Mouse (Mus musculus) liver, postnatal 0 days (tissue): ENCODE results near the gene Dennd2a. TPM values are rescaled to one million over a fixed set of nuclear protein-coding genes. Genes with fewer than 3 reads are reported as not detected.

Experiments
- ATAC-seq: fragments of 200-750 bp; cut with Nextera tagmentation; 2 replicates; pipeline ENCODE4 v1.8.0; 2017; ENCODE audit warnings: mild to moderate bottlenecking, moderate library complexity
- DNase-seq: peaks from one replicate; pipeline ENCODE4 v3.0.0-alpha.2; 2016
- H3K27ac ChIP-seq: fragments of 300-500 bp; sonication (generic); 2 replicates; pipeline ENCODE4 v1.5.1; 2014; ENCODE audit warnings: antibody characterized with exemption, moderate library complexity, mild to moderate bottlenecking, low read depth
- H3K27me3 ChIP-seq: fragments of 300-500 bp; sonication (generic); 2 replicates; pipeline ENCODE4 v1.6.1; 2014; ENCODE audit warnings: low read length, control low read depth, mixed read lengths; ENCODE audit not compliant: insufficient read depth
- H3K36me3 ChIP-seq: fragments of 300-500 bp; sonication (generic); replicated peaks from 2 replicates; pipeline ENCODE4 v1.6.1; 2014; ENCODE audit warnings: mild to moderate bottlenecking, control low read depth, low read length, moderate library complexity, mixed read lengths; ENCODE audit not compliant: insufficient read depth
- H3K4me1 ChIP-seq: fragments of 300-500 bp; sonication (generic); 2 replicates; pipeline ENCODE4 v1.6.1; 2014; ENCODE audit warnings: antibody characterized with exemption, mild to moderate bottlenecking, control low read depth; ENCODE audit not compliant: insufficient read depth
- H3K4me2 ChIP-seq: fragments of 300-500 bp; sonication (generic); 2 replicates; pipeline ENCODE4 v1.6.1; 2014; ENCODE audit warnings: low read depth, mild to moderate bottlenecking, low read length, moderate library complexity, mixed read lengths
- H3K4me3 ChIP-seq: fragments of 300-500 bp; sonication (generic); 2 replicates; pipeline ENCODE4 v1.5.1; 2014; ENCODE audit warnings: low read depth, low read length
- H3K9ac ChIP-seq: fragments of 300-500 bp; sonication (generic); replicated peaks from 2 replicates; pipeline ENCODE4 v1.6.1; 2014; ENCODE audit warnings: mild to moderate bottlenecking, moderate library complexity
- H3K9me3 ChIP-seq: fragments of 300-500 bp; sonication (generic); 2 replicates; pipeline ENCODE4 v1.6.1; 2016; ENCODE audit warnings: mild to moderate bottlenecking, control low read depth, low read length, mixed read lengths
- CTCF ChIP-seq: sonication (generic); IDR thresholded peaks from 2 replicates; pipeline ENCODE4 v1.5.1; 2016; ENCODE audit warnings: antibody characterized with exemption, low read depth
- EP300 ChIP-seq: IDR thresholded peaks from 2 replicates; pipeline ENCODE4 v1.6.1; 2016; ENCODE audit warnings: antibody characterized with exemption, low read depth, mild to moderate bottlenecking
- WGBS: fragments of 180-500 bp; shearing (Covaris S2); extraction: QIAGEN DNeasy Blood & Tissue Kit; methylation state at CpG from one replicate; pipeline ENCODE4 v1.1.7; 2014; ENCODE audit not compliant: insufficient replicate concordance; 5-methylcytosine and 5-hydroxymethylcytosine counted together
- polyA plus RNA-seq: library from polyadenylated mRNA; unstranded; fragments of >200 nt; fragmentation: Nextera tagmentation; extraction: Ambion mirVana; gene quantifications from 2 replicates; pipeline ENCODE4 v1.2.1, GENCODE M21; 2015

Gene Dennd2a
- polyA plus RNA-seq, 1 experiment from 2014 or later = 1.6 TPM

DNA sequence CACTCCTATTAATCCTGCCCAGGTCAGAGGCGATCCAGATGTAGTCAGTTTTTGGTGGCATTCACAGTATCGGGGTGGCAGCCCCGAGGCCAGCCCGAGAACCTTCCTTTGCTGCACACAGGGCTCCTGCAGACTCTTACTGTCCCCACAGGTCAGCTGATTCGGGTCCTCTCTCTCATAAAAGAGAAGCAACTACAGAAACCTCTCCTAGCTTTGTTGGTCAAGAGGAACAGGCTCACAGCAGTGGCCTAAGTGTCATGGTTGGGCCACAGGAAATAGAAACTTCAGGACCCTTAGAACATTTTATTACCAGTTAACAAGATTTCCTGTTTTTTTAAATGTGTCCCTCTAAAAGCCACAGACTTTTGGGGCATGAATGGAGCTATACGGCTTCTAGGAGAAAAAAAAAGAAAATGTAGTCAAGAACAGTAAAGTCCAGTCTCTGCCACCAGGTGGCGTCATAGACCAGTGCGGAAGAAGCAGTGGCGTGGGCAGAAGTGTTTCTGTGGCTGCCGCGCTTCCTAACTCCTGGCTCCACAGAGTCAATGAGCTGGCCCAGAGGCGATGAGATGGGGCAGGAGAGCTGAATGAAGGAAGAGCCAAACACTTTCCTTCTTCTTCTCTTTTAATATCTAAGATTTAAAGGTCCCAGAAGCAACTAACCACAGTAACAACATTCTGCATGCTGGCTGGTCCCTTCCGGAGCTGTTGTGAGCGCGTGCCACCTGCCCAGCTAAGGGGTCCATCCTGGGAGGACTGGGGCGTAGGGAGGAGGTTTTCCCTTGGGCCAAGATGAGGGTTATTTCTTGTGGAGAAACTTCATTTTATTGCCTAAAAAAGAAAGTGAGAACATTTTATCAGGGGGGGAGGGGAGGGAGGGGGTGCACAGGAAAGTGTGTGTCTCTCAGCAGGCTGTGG lies 94.8 kb downstream of the Dennd2a start:
- no peak overlapping the region for H3K9ac ChIP-seq
- H3K4me1 ChIP-seq = no peaks in the 10 kb centered on the region
- 36% methylated on average over 16 of the region's 16 CpGs for WGBS
- no peaks in the 10 kb centered on the region for H3K27me3 ChIP-seq
- TF ChIP-seq CTCF (peak; percentile 90), EP300 (no peak)
- no peak overlapping the region for H3K27ac ChIP-seq
- peak overlapping the region; percentile 28; the same call in 1 of the 2 replicates for H3K4me3 ChIP-seq
- peak; percentile 85 for DNase-seq
- no peaks in the 10 kb centered on the region for H3K36me3 ChIP-seq
- H3K9me3 ChIP-seq = no peaks in the 10 kb centered on the region
- peak overlapping the region; percentile 64 for H3K4me2 ChIP-seq
- ATAC-seq = peak; percentile 49; the same call in 1 of the 2 replicates

DNA sequence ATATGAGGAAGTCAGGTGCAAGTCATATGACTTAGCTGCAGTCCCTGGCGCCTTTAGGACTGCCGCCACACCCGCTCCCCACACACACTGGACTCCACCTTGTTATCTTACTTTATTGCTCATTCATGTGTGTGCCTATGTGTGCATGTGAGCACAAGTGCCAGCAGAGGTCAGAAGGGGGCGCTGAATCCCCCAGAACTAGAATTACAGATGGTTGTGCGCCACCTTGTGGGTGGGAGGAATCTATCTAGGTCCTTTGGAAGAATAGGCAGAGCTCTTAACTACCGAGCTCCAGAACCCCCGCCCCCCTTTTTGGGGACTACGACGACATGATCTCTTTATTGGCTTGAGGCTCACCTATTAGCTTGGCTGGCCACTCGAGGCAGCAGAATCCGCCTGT lies 97.6 kb downstream of the Dennd2a start:
- H3K4me3 ChIP-seq = no peak overlapping the region
- H3K27me3 ChIP-seq = no peaks in the 10 kb centered on the region
- no peak overlapping the region for H3K27ac ChIP-seq
- no peaks in the 10 kb centered on the region for H3K4me1 ChIP-seq
- no peak overlapping the region for H3K4me2 ChIP-seq
- peak; percentile 52 for TF ChIP-seq CTCF
- TF ChIP-seq EP300 = no peak
- H3K9me3 ChIP-seq = no peaks in the 10 kb centered on the region
- 85% methylated on average over 11 of the region's 11 CpGs for WGBS
- H3K36me3 ChIP-seq = no peaks in the 10 kb centered on the region
- no peak overlapping the region for H3K9ac ChIP-seq
- no peak for ATAC-seq
- DNase-seq = peak; percentile 38

DNA sequence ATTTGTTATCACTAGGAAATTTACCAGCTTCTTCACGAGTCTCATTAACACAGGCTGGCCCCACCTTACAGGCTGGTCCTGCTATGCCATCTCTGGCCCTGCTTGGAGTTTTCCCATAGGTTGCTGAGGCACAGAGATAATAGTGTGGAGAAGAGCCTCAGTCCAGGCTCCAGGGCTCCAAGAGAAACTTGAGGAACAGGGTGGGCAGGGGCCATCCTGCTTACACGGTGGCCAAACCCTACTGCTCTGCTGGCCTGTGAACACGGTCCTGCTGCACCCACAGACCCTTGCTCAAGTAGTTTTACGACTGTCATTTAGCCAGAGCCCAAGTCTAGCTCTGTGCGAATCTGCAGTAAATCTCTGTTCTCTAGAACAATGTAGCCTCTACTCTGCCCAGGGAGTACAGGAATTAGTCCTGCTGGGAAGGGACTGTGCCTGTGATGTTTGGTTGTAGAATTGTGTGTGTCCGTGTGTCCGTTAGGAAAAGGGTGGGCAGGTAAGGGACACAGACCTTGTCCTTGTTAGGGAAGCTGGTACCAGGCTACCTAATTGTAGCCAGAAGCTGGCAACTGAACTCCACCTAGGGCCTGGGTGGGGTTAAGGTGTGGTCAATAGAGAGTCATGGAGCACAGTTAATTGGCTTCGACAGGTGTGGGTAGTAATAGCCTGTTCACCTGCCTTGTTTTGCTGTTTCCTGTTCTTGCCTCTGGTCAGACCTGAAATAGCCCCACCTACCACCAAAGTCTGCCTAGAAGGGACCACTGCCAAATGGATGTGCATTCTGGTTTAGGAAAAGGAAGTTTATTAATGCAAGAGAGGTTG lies 102.1 kb downstream of the Dennd2a start:
- H3K27ac ChIP-seq = no peak overlapping the region
- no peak for TF ChIP-seq CTCF
- no peak for TF ChIP-seq EP300

DNA sequence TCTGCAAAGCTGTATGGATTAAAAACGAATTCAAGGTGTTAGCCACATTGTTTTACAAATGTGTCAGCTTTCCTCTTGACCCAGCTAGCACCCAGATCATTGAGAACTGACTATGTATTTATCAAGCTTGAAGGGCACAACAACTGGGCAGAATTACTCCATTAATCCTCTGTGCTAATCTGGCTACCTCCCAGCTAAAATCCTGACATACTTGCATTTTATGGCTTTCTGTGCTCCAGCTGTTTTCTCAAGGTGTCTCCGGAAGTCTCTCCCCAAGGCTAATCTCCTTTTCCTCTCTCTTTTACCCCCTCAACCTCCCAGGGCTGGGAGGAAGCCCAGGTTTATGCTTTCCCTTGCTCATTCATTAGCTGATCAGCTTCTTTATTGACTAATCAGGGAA lies 103.1 kb downstream of the Dennd2a start:
- ATAC-seq = no peak
- H3K4me3 ChIP-seq = no peak overlapping the region
- 48% methylated on average over 2 of the region's 2 CpGs for WGBS
- no peaks in the 10 kb centered on the region for H3K36me3 ChIP-seq
- no peaks in the 10 kb centered on the region for H3K9me3 ChIP-seq
- H3K9ac ChIP-seq = no peak overlapping the region
- H3K4me1 ChIP-seq = no peaks in the 10 kb centered on the region
- H3K27me3 ChIP-seq = no peaks in the 10 kb centered on the region
- no peak for TF ChIP-seq EP300
- no peak overlapping the region for H3K27ac ChIP-seq
- DNase-seq = no peak
- H3K4me2 ChIP-seq = no peak overlapping the region

More for the DNA sequence above, 102.1 kb downstream of the Dennd2a start:
- Histone ChIP-seq H3K4me1 (no peaks in the 10 kb centered on the region), H3K4me3 (no peak overlapping the region), H3K4me2 (no peak overlapping the region), H3K9me3 (no peaks in the 10 kb centered on the region), H3K27me3 (no peaks in the 10 kb centered on the region), H3K9ac (no peak overlapping the region), H3K36me3 (no peaks in the 10 kb centered on the region)
- ATAC-seq (no peak), DNase-seq (no peak)
- WGBS = 58% methylated on average over 8 of the region's 8 CpGs

- TF ChIP-seq CTCF (peak; percentile 35), EP300 (no peak)
- Histone ChIP-seq H3K27ac (no peak overlapping the region), H3K27me3 (no peaks in the 10 kb centered on the region), H3K4me3 (no peak overlapping the region), H3K4me2 (no peak overlapping the region), H3K4me1 (no peaks in the 10 kb centered on the region), H3K9me3 (no peaks in the 10 kb centered on the region), H3K36me3 (no peaks in the 10 kb centered on the region), H3K9ac (no peak overlapping the region)
- ATAC-seq (no peak), DNase-seq (no peak)
- 79% methylated on average over 4 of the region's 4 CpGs for WGBS
These were observed 104.1 kb downstream of the Dennd2a start for GRCm38 (mm10) chr6:39453564-39453963.

DNA sequence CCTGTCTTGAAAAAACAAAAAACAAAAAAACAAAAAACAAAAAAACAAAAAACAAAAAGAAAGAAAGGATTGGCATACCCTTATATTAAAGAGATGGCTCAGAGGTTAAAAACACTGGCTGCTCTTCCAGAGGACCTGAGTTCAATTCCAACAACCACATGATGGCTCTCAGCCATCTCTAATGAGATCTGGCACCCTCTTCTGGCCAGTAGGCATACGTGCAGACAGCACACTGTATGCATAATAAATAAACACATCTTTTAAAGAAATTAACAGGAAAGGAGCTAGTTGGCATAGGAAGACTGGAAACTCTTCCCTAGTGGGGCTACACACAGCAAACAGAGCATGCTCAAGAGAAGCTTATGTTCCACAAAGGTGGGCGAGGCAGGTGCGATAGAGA lies 106.6 kb downstream of the Dennd2a start:
- Histone ChIP-seq H3K9me3 (no peaks in the 10 kb centered on the region), H3K4me1 (no peaks in the 10 kb centered on the region), H3K27ac (no peak overlapping the region), H3K9ac (no peak overlapping the region), H3K27me3 (no peaks in the 10 kb centered on the region), H3K4me3 (no peak overlapping the region), H3K4me2 (no peak overlapping the region), H3K36me3 (no peaks in the 10 kb centered on the region)
- WGBS = 76% methylated on average over 3 of the region's 3 CpGs
- TF ChIP-seq CTCF (peak; percentile 79), EP300 (no peak)
- no peak for ATAC-seq
- no peak for DNase-seq
